Mouse (Mus musculus): Measurements from ENCODE around the gene Tshr. TPM values are rescaled to one million over a fixed set of nuclear protein-coding genes. Genes with fewer than 3 reads are reported as not detected.
"Not testable (repeated sequence)": the region's sequence is repeated elsewhere in the genome, so short reads cannot be mapped to it uniquely, and the experiment has no call there.

The Tshr gene
- polyA plus RNA-seq, 1 experiment from 2014 or later, result 0.36 TPM

GRCm38 (mm10) chr12:91523626-91524025 is 139.3 kb downstream of the Tshr start:
- H3K27ac ChIP-seq, result no peak overlapping the region
- no peaks in the 10 kb centered on the region; the same call in 1 of the 2 replicates for H3K9me3 ChIP-seq
- 55% methylated on average over 3 of the region's 3 CpGs for WGBS
- no peaks in the 10 kb centered on the region for H3K36me3 ChIP-seq
- H3K4me1 ChIP-seq, result no peaks in the 10 kb centered on the region
- no peaks in the 10 kb centered on the region for H3K27me3 ChIP-seq (ENCODE audit: insufficient read depth, poor library complexity, severe bottlenecking)
- H3K4me3 ChIP-seq, result no peak overlapping the region
- no peak for DNase-seq (ENCODE audit: low spot score)

GRCm38 (mm10) chr12:91534514-91534913 is 150.2 kb downstream of the Tshr start:
- Histone ChIP-seq H3K4me1 (no peaks in the 10 kb centered on the region), H3K36me3 (no peaks in the 10 kb centered on the region), H3K27ac (no peak overlapping the region), H3K9me3 (no peaks in the 10 kb centered on the region), H3K27me3 (ENCODE audit: insufficient read depth, poor library complexity, severe bottlenecking) (no peaks in the 10 kb centered on the region), H3K4me3 (no peak overlapping the region)
- DNase-seq (ENCODE audit: low spot score), result no peak
- WGBS, result 84% methylated on average over 6 of the region's 6 CpGs

- no peaks in the 10 kb centered on the region for H3K27me3 ChIP-seq (ENCODE audit: insufficient read depth, poor library complexity, severe bottlenecking)
- no peaks in the 10 kb centered on the region for H3K36me3 ChIP-seq
- H3K4me1 ChIP-seq, result no peaks in the 10 kb centered on the region
- DNase-seq (ENCODE audit: low spot score), result no peak
- H3K4me3 ChIP-seq, result no peak overlapping the region
- no peak overlapping the region for H3K27ac ChIP-seq
- WGBS, result 81% methylated on average over 7 of the region's 7 CpGs
- no peaks in the 10 kb centered on the region for H3K9me3 ChIP-seq
These were observed 155.8 kb downstream of the Tshr start for GRCm38 (mm10) chr12:91540202-91540601.

- DNase-seq (ENCODE audit: low spot score), result no peak
- peaks cover 7% of the 10 kb centered on the region for H3K36me3 ChIP-seq
- H3K27me3 ChIP-seq (ENCODE audit: insufficient read depth, poor library complexity, severe bottlenecking), result no peaks in the 10 kb centered on the region
- WGBS, result 86% methylated on average over 9 of the region's 9 CpGs
- no peak overlapping the region for H3K4me3 ChIP-seq
- no peaks in the 10 kb centered on the region for H3K9me3 ChIP-seq
- H3K4me1 ChIP-seq, result peaks cover 8% of the 10 kb centered on the region; the same call in 1 of the 2 replicates
- H3K27ac ChIP-seq, result no peak overlapping the region
These were observed 165.1 kb downstream of the Tshr start for GRCm38 (mm10) chr12:91549471-91549870.

GRCm38 (mm10) chr12:91551773-91552526 is 167.6 kb downstream of the Tshr start:
- H3K4me1 ChIP-seq, result peaks cover 8% of the 10 kb centered on the region; the same call in 1 of the 2 replicates
- 62% methylated on average over 19 of the region's 19 CpGs for WGBS
- no peak overlapping the region for H3K4me3 ChIP-seq
- no peaks in the 10 kb centered on the region for H3K9me3 ChIP-seq
- peak; percentile 83 for DNase-seq (ENCODE audit: low spot score)
- H3K27me3 ChIP-seq (ENCODE audit: insufficient read depth, poor library complexity, severe bottlenecking), result no peaks in the 10 kb centered on the region
- peaks cover 14% of the 10 kb centered on the region for H3K36me3 ChIP-seq
- H3K27ac ChIP-seq, result no peak overlapping the region

GRCm38 (mm10) chr12:91557358-91558005 is 173.1 kb downstream of the Tshr start:
- WGBS, result 90% methylated on average over 8 of the region's 8 CpGs
- DNase-seq (ENCODE audit: low spot score); H3K27me3 ChIP-seq (ENCODE audit: insufficient read depth, poor library complexity, severe bottlenecking); H3K4me3 ChIP-seq; H3K9me3 ChIP-seq; H3K27ac ChIP-seq; H3K4me1 ChIP-seq: not testable (repeated sequence)
- H3K36me3 ChIP-seq, result peaks cover 29% of the 10 kb centered on the region

- peaks cover 35% of the 10 kb centered on the region for H3K36me3 ChIP-seq
- H3K4me1 ChIP-seq; H3K27me3 ChIP-seq (ENCODE audit: insufficient read depth, poor library complexity, severe bottlenecking); H3K27ac ChIP-seq; H3K4me3 ChIP-seq; DNase-seq (ENCODE audit: low spot score); H3K9me3 ChIP-seq: not testable (repeated sequence)
- WGBS, result 97% methylated on average over 4 of the region's 4 CpGs
These were observed 173.8 kb downstream of the Tshr start for GRCm38 (mm10) chr12:91558152-91558551.

- WGBS, result 94% methylated on average over 4 of the region's 4 CpGs
- Histone ChIP-seq H3K27ac (no peak overlapping the region), H3K4me1 (no peaks in the 10 kb centered on the region), H3K9me3 (no peaks in the 10 kb centered on the region), H3K36me3 (peaks cover 78% of the 10 kb centered on the region), H3K27me3 (ENCODE audit: insufficient read depth, poor library complexity, severe bottlenecking) (no peaks in the 10 kb centered on the region), H3K4me3 (no peak overlapping the region)
- no peak for DNase-seq (ENCODE audit: low spot score)
These were observed 182.8 kb downstream of the Tshr start for GRCm38 (mm10) chr12:91567145-91567544.

GRCm38 (mm10) chr12:91569255-91569654 is 184.9 kb downstream of the Tshr start:
- 80% methylated on average over 3 of the region's 3 CpGs for WGBS
- H3K36me3 ChIP-seq, result peaks cover 79% of the 10 kb centered on the region
- H3K4me3 ChIP-seq, result no peak overlapping the region

GRCm38 (mm10) chr12:91571708-91572107 is 187.3 kb downstream of the Tshr start:
- no peak overlapping the region for H3K27ac ChIP-seq
- no peaks in the 10 kb centered on the region for H3K4me1 ChIP-seq
- WGBS, result 88% methylated on average over 2 of the region's 2 CpGs
- no peaks in the 10 kb centered on the region for H3K9me3 ChIP-seq
- no peak overlapping the region for H3K4me3 ChIP-seq
- no peak for DNase-seq (ENCODE audit: low spot score)
- peaks cover 81% of the 10 kb centered on the region for H3K36me3 ChIP-seq
- H3K27me3 ChIP-seq (ENCODE audit: insufficient read depth, poor library complexity, severe bottlenecking), result no peaks in the 10 kb centered on the region

More at GRCm38 (mm10) chr12:91569255-91569654, 184.9 kb downstream of the Tshr start:
- H3K9me3 ChIP-seq, result no peaks in the 10 kb centered on the region
- H3K27me3 ChIP-seq (ENCODE audit: insufficient read depth, poor library complexity, severe bottlenecking), result no peaks in the 10 kb centered on the region
- DNase-seq (ENCODE audit: low spot score), result no peak
- no peaks in the 10 kb centered on the region for H3K4me1 ChIP-seq
- H3K27ac ChIP-seq, result no peak overlapping the region

- Histone ChIP-seq H3K36me3 (peaks cover 41% of the 10 kb centered on the region), H3K4me3 (no peak overlapping the region), H3K27ac (no peak overlapping the region), H3K4me1 (peaks cover 18% of the 10 kb centered on the region; the same call in 1 of the 2 replicates), H3K27me3 (ENCODE audit: insufficient read depth, poor library complexity, severe bottlenecking) (no peaks in the 10 kb centered on the region), H3K9me3 (no peaks in the 10 kb centered on the region)
- 93% methylated on average over 2 of the region's 2 CpGs for WGBS
- DNase-seq (ENCODE audit: low spot score), result no peak
These were observed 195.3 kb downstream of the Tshr start for GRCm38 (mm10) chr12:91579665-91580064.

- 93% methylated on average over 6 of the region's 6 CpGs for WGBS
- DNase-seq (ENCODE audit: low spot score), result no peak
- H3K4me1 ChIP-seq, result peaks cover 18% of the 10 kb centered on the region; the same call in 1 of the 2 replicates
- no peaks in the 10 kb centered on the region for H3K27me3 ChIP-seq (ENCODE audit: insufficient read depth, poor library complexity, severe bottlenecking)
- no peak overlapping the region for H3K4me3 ChIP-seq
- H3K9me3 ChIP-seq, result no peaks in the 10 kb centered on the region
- no peak overlapping the region for H3K27ac ChIP-seq
- peaks cover 47% of the 10 kb centered on the region for H3K36me3 ChIP-seq
These were observed 197.1 kb downstream of the Tshr start for GRCm38 (mm10) chr12:91581204-91582070.
